Mouse (Mus musculus) kidney, embryonic 16.5 days (tissue): ENCODE results near the gene Mef2d. TPM values are rescaled to one million over a fixed set of nuclear protein-coding genes. Genes with fewer than 3 reads are reported as not detected.
A peak's percentile ranks its signal among the peaks of the same experiment; 100 is the strongest.
"Not testable (repeated sequence)": the region's sequence is repeated elsewhere in the genome, so short reads cannot be mapped to it uniquely, and the experiment has no call there.

Source experiments
- ATAC-seq: fragments of 200-750 bp; cut with Nextera tagmentation; 2 replicates; pipeline ENCODE4 v1.8.0; 2017; ENCODE audit warnings: moderate TSS enrichment; ENCODE audit not compliant: low FRiP score, low TSS enrichment
- H3K27ac ChIP-seq: fragments of 300-500 bp; sonication (generic); 2 replicates; pipeline ENCODE4 v1.5.1; 2014; ENCODE audit warnings: low read length
- H3K27me3 ChIP-seq: fragments of 300-500 bp; sonication (generic); 2 replicates; pipeline ENCODE4 v1.6.1; 2014; ENCODE audit warnings: low read length, control low read depth, mixed read lengths; ENCODE audit not compliant: insufficient read depth
- H3K36me3 ChIP-seq: fragments of 300-500 bp; sonication (generic); 2 replicates; pipeline ENCODE4 v1.6.1; 2014; ENCODE audit warnings: low read length, control low read depth, mixed read lengths; ENCODE audit not compliant: insufficient read depth
- H3K4me1 ChIP-seq: fragments of 300-500 bp; sonication (generic); 2 replicates; pipeline ENCODE4 v1.6.1; 2014; ENCODE audit warnings: low read length, control low read depth, mixed read lengths; ENCODE audit not compliant: insufficient read depth
- H3K4me2 ChIP-seq: fragments of 300-500 bp; sonication (generic); replicated peaks from 2 replicates; pipeline ENCODE4 v1.6.1; 2014; ENCODE audit warnings: low read depth, low read length
- H3K4me3 ChIP-seq: fragments of 300-500 bp; sonication (generic); 2 replicates; pipeline ENCODE4 v1.5.1; 2014; ENCODE audit warnings: mild to moderate bottlenecking, low read length
- H3K9ac ChIP-seq: fragments of 300-500 bp; sonication (generic); replicated peaks from 2 replicates; pipeline ENCODE4 v1.6.1; 2014; ENCODE audit warnings: low read length
- H3K9me3 ChIP-seq: fragments of 300-500 bp; sonication (generic); 2 replicates; pipeline ENCODE4 v1.6.1; 2016; ENCODE audit warnings: low read length, control low read depth
- WGBS: fragments of 180-500 bp; shearing (Covaris S2); extraction: QIAGEN DNeasy Blood & Tissue Kit; methylation state at CpG from one replicate; pipeline ENCODE4 v1.1.7; 2014; 5-methylcytosine and 5-hydroxymethylcytosine counted together
- polyA plus RNA-seq: library from polyadenylated mRNA; unstranded; fragments of >200 nt; fragmentation: Nextera tagmentation; extraction: Ambion mirVana; gene quantifications from 2 replicates; pipeline ENCODE4 v1.2.1, GENCODE M21; 2015

The Mef2d gene
- polyA plus RNA-seq, 1 experiment from 2014 or later, result 16.9 TPM

- Histone ChIP-seq H3K9ac (no peak overlapping the region), H3K27me3 (no peaks in the 10 kb centered on the region), H3K4me2 (no peak overlapping the region), H3K4me1 (0 out of 2 replicates have a peak, but pooled peaks cover 2% of the 10 kb centered on the region), H3K27ac (no peak overlapping the region), H3K36me3 (peaks cover 19% of the 10 kb centered on the region), H3K9me3 (no peaks in the 10 kb centered on the region), H3K4me3 (no peak overlapping the region)
- 80% methylated on average over 2 of the region's 2 CpGs for WGBS
- ATAC-seq, result no peak
These were observed 32.7 kb downstream of the Mef2d start for GRCm38 (mm10) chr3:88174894-88175293.

- peak overlapping the region; percentile 67 for H3K4me3 ChIP-seq
- ATAC-seq, result no peak
- peak overlapping the region; percentile 99 for H3K27ac ChIP-seq
- H3K9me3 ChIP-seq, result no peaks in the 10 kb centered on the region
- WGBS, result 72% methylated on average over 5 of the region's 5 CpGs
- peak overlapping the region; percentile 91 for H3K9ac ChIP-seq
- H3K27me3 ChIP-seq, result no peaks in the 10 kb centered on the region
- H3K4me1 ChIP-seq, result 0 out of 2 replicates have a peak, but pooled peaks cover 2% of the 10 kb centered on the region
- H3K36me3 ChIP-seq, result peaks cover 9% of the 10 kb centered on the region
- H3K4me2 ChIP-seq, result peak overlapping the region; percentile 68
These were observed 34.9 kb downstream of the Mef2d start for GRCm38 (mm10) chr3:88177106-88177505.

GRCm38 (mm10) chr3:88177562-88178345 is 35.6 kb downstream of the Mef2d start:
- H3K4me3 ChIP-seq, result peak overlapping the region; percentile 67
- H3K9ac ChIP-seq, result peak overlapping the region; percentile 91
- peaks cover 9% of the 10 kb centered on the region for H3K36me3 ChIP-seq
- H3K4me1 ChIP-seq, result 0 out of 2 replicates have a peak, but pooled peaks cover 2% of the 10 kb centered on the region
- H3K4me2 ChIP-seq, result peak overlapping the region; percentile 68
- under 1% methylated on average over 49 of the region's 49 CpGs for WGBS
- H3K27ac ChIP-seq, result peak overlapping the region; percentile 99
- H3K9me3 ChIP-seq, result no peaks in the 10 kb centered on the region
- ATAC-seq, result peak; percentile 99
- H3K27me3 ChIP-seq, result no peaks in the 10 kb centered on the region

GRCm38 (mm10) chr3:88178346-88178733 is 36.2 kb downstream of the Mef2d start:
- Histone ChIP-seq H3K27ac (peak overlapping the region; percentile 99), H3K9ac (peak overlapping the region; percentile 39; the same call in 1 of the 2 replicates), H3K4me3 (peak overlapping the region; percentile 67), H3K4me2 (peak overlapping the region; percentile 68)
- WGBS, result 36% methylated on average over 11 of the region's 11 CpGs
- H3K4me1 ChIP-seq, H3K36me3 ChIP-seq, H3K27me3 ChIP-seq, ATAC-seq, H3K9me3 ChIP-seq: not testable (repeated sequence)

- no peak overlapping the region for H3K9ac ChIP-seq
- no peak overlapping the region for H3K4me3 ChIP-seq
- H3K27ac ChIP-seq, result no peak overlapping the region
- no peaks in the 10 kb centered on the region for H3K36me3 ChIP-seq
- H3K4me2 ChIP-seq, result no peak overlapping the region
- ATAC-seq, result no peak
- WGBS, result 89% methylated on average over 4 of the region's 4 CpGs
- H3K9me3 ChIP-seq, result no peaks in the 10 kb centered on the region
- 0 out of 2 replicates have a peak, but pooled peaks cover 2% of the 10 kb centered on the region for H3K4me1 ChIP-seq
- H3K27me3 ChIP-seq, result no peaks in the 10 kb centered on the region
These were observed 36.8 kb downstream of the Mef2d start for GRCm38 (mm10) chr3:88178986-88179385.

- WGBS, result 63% methylated on average over 4 of the region's 4 CpGs
- H3K27ac ChIP-seq, result no peak overlapping the region
- H3K4me2 ChIP-seq, result no peak overlapping the region
- H3K9ac ChIP-seq, result no peak overlapping the region
- no peaks in the 10 kb centered on the region for H3K9me3 ChIP-seq
- H3K4me3 ChIP-seq, result no peak overlapping the region
- H3K27me3 ChIP-seq, result no peaks in the 10 kb centered on the region
- no peak for ATAC-seq
- H3K4me1 ChIP-seq, result 0 out of 2 replicates have a peak, but pooled peaks cover 2% of the 10 kb centered on the region
- H3K36me3 ChIP-seq, result no peaks in the 10 kb centered on the region
These were observed 39.2 kb downstream of the Mef2d start for GRCm38 (mm10) chr3:88181374-88181773.

- WGBS, result 69% methylated on average over 3 of the region's 3 CpGs
- ATAC-seq, result no peak
These were observed 44.3 kb downstream of the Mef2d start for GRCm38 (mm10) chr3:88186424-88186823.

GRCm38 (mm10) chr3:88191146-88191545 is 49.0 kb downstream of the Mef2d start:
- Histone ChIP-seq H3K4me1 (no peaks in the 10 kb centered on the region), H3K4me2 (no peak overlapping the region), H3K36me3 (no peaks in the 10 kb centered on the region), H3K9ac (no peak overlapping the region), H3K4me3 (no peak overlapping the region), H3K9me3 (no peaks in the 10 kb centered on the region), H3K27me3 (peaks cover 33% of the 10 kb centered on the region), H3K27ac (no peak overlapping the region)
- no peak for ATAC-seq
- WGBS, result 20% methylated on average over 3 of the region's 3 CpGs

More at GRCm38 (mm10) chr3:88186424-88186823, 44.3 kb downstream of the Mef2d start:
- no peaks in the 10 kb centered on the region for H3K9me3 ChIP-seq
- no peaks in the 10 kb centered on the region for H3K27me3 ChIP-seq
- no peaks in the 10 kb centered on the region for H3K4me1 ChIP-seq
- H3K9ac ChIP-seq, result no peak overlapping the region
- H3K4me2 ChIP-seq, result no peak overlapping the region
- H3K27ac ChIP-seq, result no peak overlapping the region
- no peaks in the 10 kb centered on the region for H3K36me3 ChIP-seq
- H3K4me3 ChIP-seq, result no peak overlapping the region

GRCm38 (mm10) chr3:88191820-88192616 is 49.8 kb downstream of the Mef2d start:
- 33% methylated on average over 9 of the region's 9 CpGs for WGBS
- Histone ChIP-seq H3K4me3 (no peak overlapping the region), H3K27ac (no peak overlapping the region), H3K27me3 (peaks cover 42% of the 10 kb centered on the region), H3K9ac (no peak overlapping the region), H3K36me3 (no peaks in the 10 kb centered on the region), H3K9me3 (no peaks in the 10 kb centered on the region), H3K4me1 (no peaks in the 10 kb centered on the region), H3K4me2 (no peak overlapping the region)
- ATAC-seq, result peak; percentile 46; the same call in 1 of the 2 replicates
